Mouse (Mus musculus) frontal cortex, postnatal 25 days (tissue): ENCODE data around the gene Col23a1.
"Not testable (repeated sequence)": the region's sequence is repeated elsewhere in the genome, so short reads cannot be mapped to it uniquely, and the experiment has no call there.

Source experiments
- DNase-seq, 2 experiments: peaks; one replicate each; pipeline ENCODE4 v3.0.0; 2022; ENCODE audit warnings: low spot score in 2 of 2

Col23a1 gene

DNA sequence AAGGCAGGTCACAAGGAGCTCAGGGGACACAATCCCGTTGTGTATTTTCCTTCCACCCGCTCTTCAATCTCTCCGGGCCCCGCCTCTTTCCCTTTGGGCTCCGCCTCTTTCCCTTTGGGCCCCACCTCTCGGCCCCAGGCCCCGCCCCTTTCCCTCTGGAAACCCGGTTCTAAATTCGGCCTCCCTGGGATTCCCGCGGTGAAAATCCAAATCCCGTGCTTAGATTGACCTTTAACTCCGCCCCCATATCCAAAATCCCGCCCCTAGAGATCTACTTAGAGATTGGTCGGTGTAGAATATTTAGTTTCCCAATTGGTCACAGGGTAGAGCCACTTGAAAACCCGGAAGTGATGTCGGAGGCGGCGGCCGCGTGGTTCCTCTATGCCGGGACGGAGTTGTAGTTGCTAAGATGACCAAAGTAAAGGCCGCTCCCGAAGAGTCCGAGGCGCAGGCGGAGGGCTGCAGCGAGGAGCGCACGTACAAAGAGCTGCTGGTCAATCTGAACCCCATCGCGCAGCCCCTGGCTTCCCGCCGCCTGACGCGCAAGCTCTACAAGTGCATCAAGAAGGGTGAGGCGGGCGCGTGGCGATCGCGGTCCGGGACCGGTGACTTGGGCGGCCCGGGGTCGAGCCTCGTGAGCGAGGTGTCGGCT, 329.8 kb downstream of the Col23a1 start, which contains the start of gene Nhp2:
Nhp2 (plus strand) TSS at position 327 of the 652 bp plus-strand sequence.
- peak; percentile 74 to 85 for DNase-seq

- DNase-seq, result no peak
Measured at GRCm38 (mm10) chr11:51620084-51620483, 330.4 kb downstream of the Col23a1 start.

GRCm38 (mm10) chr11:51621776-51622175, 332.1 kb downstream of the Col23a1 start:
- DNase-seq, result no peak

- DNase-seq, result peak; percentile 46 to 63
Measured at GRCm38 (mm10) chr11:51622971-51623491, 333.3 kb downstream of the Col23a1 start.

GRCm38 (mm10) chr11:51625187-51625820, 335.6 kb downstream of the Col23a1 start:
- no peak for DNase-seq

GRCm38 (mm10) chr11:51627425-51627824, 337.7 kb downstream of the Col23a1 start:
- DNase-seq, result no peak

DNA sequence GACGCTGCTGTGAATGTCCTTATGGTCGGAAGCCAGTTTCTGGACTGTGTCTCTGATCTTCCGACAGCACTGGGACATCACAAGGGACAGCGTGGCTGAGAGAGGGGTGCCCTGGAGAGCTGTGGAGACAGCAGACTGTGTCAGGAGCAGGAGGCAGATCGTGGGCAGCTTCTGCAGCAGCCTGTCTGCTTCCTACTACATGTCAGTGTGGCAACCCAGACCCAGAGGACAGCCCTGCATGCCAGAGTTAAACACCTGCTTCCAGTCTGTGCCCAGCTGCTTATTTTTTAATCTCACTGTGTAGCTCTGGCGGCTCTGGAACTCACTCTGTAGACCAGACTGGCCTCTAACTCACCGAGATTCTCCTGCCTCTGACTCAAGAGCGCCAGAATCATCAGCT, 338.2 kb downstream of the Col23a1 start:
- no peak for DNase-seq

- DNase-seq, result no peak
Measured at GRCm38 (mm10) chr11:51629651-51630314, 340.1 kb downstream of the Col23a1 start.

GRCm38 (mm10) chr11:51632130-51632753, 342.5 kb downstream of the Col23a1 start:
- DNase-seq, result no peak

DNA sequence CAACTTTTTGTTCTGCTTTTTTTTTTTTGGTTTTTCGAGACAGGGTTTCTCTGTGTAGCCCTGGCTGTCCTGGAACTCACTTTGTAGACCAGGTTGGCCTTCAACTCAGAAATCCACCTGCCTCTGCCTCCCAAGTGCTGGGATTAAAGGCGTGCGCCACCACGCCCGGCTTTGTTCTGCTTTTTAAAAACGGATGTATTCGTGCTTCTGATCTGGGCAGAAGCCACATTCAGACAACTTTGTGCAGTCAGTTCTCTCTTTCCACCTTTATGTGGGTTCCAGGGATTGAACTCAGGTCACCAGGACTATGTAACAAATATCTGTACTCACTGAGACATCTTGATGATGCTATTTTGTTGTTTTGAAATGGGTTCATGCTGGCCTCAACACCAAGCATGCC, 343.5 kb downstream of the Col23a1 start:
- DNase-seq, result not testable (repeated sequence)
